Mouse (Mus musculus) embryonic fibroblast, embryonic 13.5 days (primary cell): ENCODE measurements at regions not wholly inside any gene's neighbourhood (a gene's known extent, or its start where the extent isn't known, plus 50 kb on each side); places are given as distances from the start of the nearest gene placed in this dataset.

ENCODE experiments used
- CTCF ChIP-seq: IDR thresholded peaks from 2 replicates; pipeline ENCODE4 v1.5.1; 2011; ENCODE audit warnings: mild to moderate bottlenecking, control low read depth, low read length, moderate library complexity, borderline replicate concordance; ENCODE audit not compliant: insufficient read depth
- POLR2A ChIP-seq: IDR thresholded peaks from 2 replicates; pipeline ENCODE4 v1.6.1; 2011; ENCODE audit warnings: low read depth, mild to moderate bottlenecking, control low read depth, low read length, moderate library complexity

- no peak for TF ChIP-seq CTCF
- TF ChIP-seq POLR2A: no peak
Measured at GRCm38 (mm10) chr4:35300848-35301247, 74.9 kb upstream of the C9orf72 start.
